Mouse (Mus musculus): ENCODE measurements around the gene Ppfia2. TPM values are rescaled to one million over a fixed set of nuclear protein-coding genes. Genes with fewer than 3 reads are reported as not detected.

Gene Ppfia2
- polyA plus RNA-seq, 1 experiment, result 1.1 TPM

GRCm38 (mm10) chr10:106585476-106586080 lies 115.4 kb downstream of the Ppfia2 start:
- TF ChIP-seq CTCF (IDR thresholded peaks at IDR 0.05; ENCODE audit: control insufficient read depth, insufficient read depth, insufficient replicate concordance, low read depth, low read length) (no peak), POLR2A (IDR thresholded peaks at IDR 0.05; ENCODE audit: control insufficient read depth, low read depth, low read length) (no peak)
- no peaks in the 10 kb centered on the region for H3K4me1 ChIP-seq (ENCODE audit: control insufficient read depth, insufficient read depth, low read length)
- no peaks in the 10 kb centered on the region for H3K36me3 ChIP-seq (ENCODE audit: control insufficient read depth, insufficient read depth, low read length)
- no peak overlapping the region for H3K4me3 ChIP-seq (ENCODE audit: control insufficient read depth, low read depth, low read length)
- H3K27ac ChIP-seq (ENCODE audit: control insufficient read depth, insufficient read depth, low read depth, low read length), result no peak overlapping the region
- no peaks in the 10 kb centered on the region for H3K27me3 ChIP-seq (ENCODE audit: control insufficient read depth, insufficient read depth, low read length)

GRCm38 (mm10) chr10:106587817-106588216 lies 117.7 kb downstream of the Ppfia2 start:
- no peak overlapping the region for H3K4me3 ChIP-seq (ENCODE audit: control insufficient read depth, low read depth, low read length)
- no peak for TF ChIP-seq CTCF (IDR thresholded peaks at IDR 0.05; ENCODE audit: control insufficient read depth, insufficient read depth, insufficient replicate concordance, low read depth, low read length)
- no peak for TF ChIP-seq POLR2A (IDR thresholded peaks at IDR 0.05; ENCODE audit: control insufficient read depth, low read depth, low read length)
- no peaks in the 10 kb centered on the region for H3K36me3 ChIP-seq (ENCODE audit: control insufficient read depth, insufficient read depth, low read length)
- H3K27ac ChIP-seq (ENCODE audit: control insufficient read depth, insufficient read depth, low read depth, low read length), result no peak overlapping the region
- H3K4me1 ChIP-seq (ENCODE audit: control insufficient read depth, insufficient read depth, low read length), result no peaks in the 10 kb centered on the region
- no peaks in the 10 kb centered on the region for H3K27me3 ChIP-seq (ENCODE audit: control insufficient read depth, insufficient read depth, low read length)

GRCm38 (mm10) chr10:106590944-106591343 lies 120.8 kb downstream of the Ppfia2 start:
- H3K4me1 ChIP-seq (ENCODE audit: control insufficient read depth, insufficient read depth, low read length), result no peaks in the 10 kb centered on the region
- H3K27ac ChIP-seq (ENCODE audit: control insufficient read depth, insufficient read depth, low read depth, low read length), result no peak overlapping the region
- no peaks in the 10 kb centered on the region for H3K36me3 ChIP-seq (ENCODE audit: control insufficient read depth, insufficient read depth, low read length)
- H3K4me3 ChIP-seq (ENCODE audit: control insufficient read depth, low read depth, low read length), result no peak overlapping the region
- TF ChIP-seq CTCF (IDR thresholded peaks at IDR 0.05; ENCODE audit: control insufficient read depth, insufficient read depth, insufficient replicate concordance, low read depth, low read length) (no peak), POLR2A (IDR thresholded peaks at IDR 0.05; ENCODE audit: control insufficient read depth, low read depth, low read length) (no peak)
- H3K27me3 ChIP-seq (ENCODE audit: control insufficient read depth, insufficient read depth, low read length), result no peaks in the 10 kb centered on the region

- Histone ChIP-seq H3K27me3 (ENCODE audit: control insufficient read depth, insufficient read depth, low read length) (no peaks in the 10 kb centered on the region), H3K4me3 (ENCODE audit: control insufficient read depth, low read depth, low read length) (no peak overlapping the region), H3K36me3 (ENCODE audit: control insufficient read depth, insufficient read depth, low read length) (no peaks in the 10 kb centered on the region), H3K27ac (ENCODE audit: control insufficient read depth, insufficient read depth, low read depth, low read length) (no peak overlapping the region), H3K4me1 (ENCODE audit: control insufficient read depth, insufficient read depth, low read length) (no peaks in the 10 kb centered on the region)
- no peak for TF ChIP-seq CTCF (IDR thresholded peaks at IDR 0.05; ENCODE audit: control insufficient read depth, insufficient read depth, insufficient replicate concordance, low read depth, low read length)
- no peak for TF ChIP-seq POLR2A (IDR thresholded peaks at IDR 0.05; ENCODE audit: control insufficient read depth, low read depth, low read length)
Measured at GRCm38 (mm10) chr10:106596976-106597375, 126.8 kb downstream of the Ppfia2 start.

- H3K27me3 ChIP-seq (ENCODE audit: control insufficient read depth, insufficient read depth, low read length), result no peaks in the 10 kb centered on the region
- TF ChIP-seq CTCF (IDR thresholded peaks at IDR 0.05; ENCODE audit: control insufficient read depth, insufficient read depth, insufficient replicate concordance, low read depth, low read length) (no peak), POLR2A (IDR thresholded peaks at IDR 0.05; ENCODE audit: control insufficient read depth, low read depth, low read length) (no peak)
- H3K4me1 ChIP-seq (ENCODE audit: control insufficient read depth, insufficient read depth, low read length), result no peaks in the 10 kb centered on the region
- H3K4me3 ChIP-seq (ENCODE audit: control insufficient read depth, low read depth, low read length), result peak overlapping the region; percentile 73
- no peaks in the 10 kb centered on the region for H3K36me3 ChIP-seq (ENCODE audit: control insufficient read depth, insufficient read depth, low read length)
- no peak overlapping the region for H3K27ac ChIP-seq (ENCODE audit: control insufficient read depth, insufficient read depth, low read depth, low read length)
Measured at GRCm38 (mm10) chr10:106603319-106603898, 133.3 kb downstream of the Ppfia2 start.

GRCm38 (mm10) chr10:106609177-106609981 lies 139.2 kb downstream of the Ppfia2 start:
- Histone ChIP-seq H3K27me3 (ENCODE audit: control insufficient read depth, insufficient read depth, low read length) (no peaks in the 10 kb centered on the region), H3K4me3 (ENCODE audit: control insufficient read depth, low read depth, low read length) (no peak overlapping the region), H3K36me3 (ENCODE audit: control insufficient read depth, insufficient read depth, low read length) (no peaks in the 10 kb centered on the region), H3K27ac (ENCODE audit: control insufficient read depth, insufficient read depth, low read depth, low read length) (no peak overlapping the region), H3K4me1 (ENCODE audit: control insufficient read depth, insufficient read depth, low read length) (no peaks in the 10 kb centered on the region)
- no peak for TF ChIP-seq POLR2A (IDR thresholded peaks at IDR 0.05; ENCODE audit: control insufficient read depth, low read depth, low read length)
- TF ChIP-seq CTCF (IDR thresholded peaks at IDR 0.05; ENCODE audit: control insufficient read depth, insufficient read depth, insufficient replicate concordance, low read depth, low read length), result no peak

GRCm38 (mm10) chr10:106610222-106610621 lies 140.1 kb downstream of the Ppfia2 start:
- no peaks in the 10 kb centered on the region for H3K36me3 ChIP-seq (ENCODE audit: control insufficient read depth, insufficient read depth, low read length)
- no peaks in the 10 kb centered on the region for H3K4me1 ChIP-seq (ENCODE audit: control insufficient read depth, insufficient read depth, low read length)
- H3K27me3 ChIP-seq (ENCODE audit: control insufficient read depth, insufficient read depth, low read length), result no peaks in the 10 kb centered on the region
- TF ChIP-seq POLR2A (IDR thresholded peaks at IDR 0.05; ENCODE audit: control insufficient read depth, low read depth, low read length) (no peak), CTCF (IDR thresholded peaks at IDR 0.05; ENCODE audit: control insufficient read depth, insufficient read depth, insufficient replicate concordance, low read depth, low read length) (no peak)
- H3K4me3 ChIP-seq (ENCODE audit: control insufficient read depth, low read depth, low read length), result no peak overlapping the region
- H3K27ac ChIP-seq (ENCODE audit: control insufficient read depth, insufficient read depth, low read depth, low read length), result no peak overlapping the region

All from testis, adult 2 months (tissue).